Mouse (Mus musculus): ENCODE results near the gene Cdh4.

DNA sequence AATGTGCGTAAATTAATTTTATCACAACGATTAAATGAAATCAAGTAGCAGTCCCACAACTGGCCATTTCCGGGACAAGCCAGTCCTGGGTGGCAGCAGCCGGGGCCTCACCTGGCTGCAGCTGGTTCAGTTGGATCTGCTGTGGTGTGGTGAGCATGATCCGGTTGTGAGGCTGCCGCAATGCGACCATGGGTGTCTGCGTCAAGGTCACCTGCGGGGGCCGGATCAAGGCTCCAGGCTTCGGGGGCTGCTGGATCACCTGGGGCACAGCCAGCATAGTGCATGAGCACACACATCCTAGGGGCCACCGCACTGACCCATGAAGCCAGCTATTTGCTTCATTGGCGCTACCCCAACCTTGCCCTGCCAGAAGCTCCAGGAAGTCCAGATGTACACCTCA, 486.9 kb downstream of the Cdh4 start:
- TF ChIP-seq EP300 (IDR thresholded peaks at IDR 0.05; ENCODE audit: low read depth) (no peak), CTCF (IDR thresholded peaks at IDR 0.05; ENCODE audit: low read depth) (no peak)
